Mouse (Mus musculus) cerebellum, postnatal 14 days (tissue): Measurements from ENCODE around the gene Lpin2.

Experiments used
- DNase-seq, 2 experiments: peaks; one replicate each; pipeline ENCODE4 v3.0.0; 2021; ENCODE audit warnings: mixed read lengths in 2 of 2

Gene Lpin2

GRCm38 (mm10) chr17:71267374-71267773, 85.0 kb downstream of the Lpin2 start:
- no peak for DNase-seq

- no peak for DNase-seq
Observed at GRCm38 (mm10) chr17:71268152-71268551, 85.8 kb downstream of the Lpin2 start.

DNA sequence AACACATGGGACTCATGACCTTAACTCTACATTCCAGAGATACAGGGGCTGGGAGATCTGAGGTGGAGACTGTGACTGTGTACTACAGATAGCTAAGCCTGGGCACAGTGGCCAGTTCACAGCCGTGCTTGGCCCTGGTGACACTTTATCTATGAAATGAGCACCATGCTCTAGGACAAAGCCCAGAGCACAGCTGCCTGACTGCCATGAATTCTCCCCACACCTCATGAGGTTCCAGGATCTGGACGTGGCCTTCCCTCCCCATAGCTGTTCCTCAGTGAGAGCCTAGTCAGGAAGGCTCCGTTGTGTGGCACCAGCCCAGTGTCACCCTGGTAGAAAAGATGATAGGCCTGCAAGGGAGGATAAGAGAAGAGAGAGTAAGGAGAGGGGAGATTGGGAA, 86.2 kb downstream of the Lpin2 start:
- no peak for DNase-seq

DNA sequence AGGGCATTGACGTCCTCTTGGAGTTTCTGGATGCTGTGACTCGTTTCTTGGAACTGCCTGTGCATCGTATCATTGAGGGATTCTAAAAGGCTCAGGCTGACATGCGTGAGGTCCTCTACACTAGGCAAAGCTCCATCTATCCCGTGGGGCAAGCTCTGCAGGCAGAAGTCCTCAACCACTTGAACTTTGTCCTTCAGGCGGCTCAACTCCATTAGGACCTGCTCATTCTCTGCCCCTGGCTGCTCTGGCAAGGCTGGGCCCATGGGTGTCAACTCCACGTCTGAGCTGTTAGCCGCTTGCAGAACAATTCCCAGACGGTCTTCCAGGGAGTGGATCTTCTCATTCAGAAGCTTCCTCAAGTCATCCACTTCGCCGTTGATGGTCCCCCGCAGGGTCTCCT, 91.5 kb downstream of the Lpin2 start:
- DNase-seq, result no peak

GRCm38 (mm10) chr17:71276771-71277170, 94.4 kb downstream of the Lpin2 start:
- no peak for DNase-seq

DNA sequence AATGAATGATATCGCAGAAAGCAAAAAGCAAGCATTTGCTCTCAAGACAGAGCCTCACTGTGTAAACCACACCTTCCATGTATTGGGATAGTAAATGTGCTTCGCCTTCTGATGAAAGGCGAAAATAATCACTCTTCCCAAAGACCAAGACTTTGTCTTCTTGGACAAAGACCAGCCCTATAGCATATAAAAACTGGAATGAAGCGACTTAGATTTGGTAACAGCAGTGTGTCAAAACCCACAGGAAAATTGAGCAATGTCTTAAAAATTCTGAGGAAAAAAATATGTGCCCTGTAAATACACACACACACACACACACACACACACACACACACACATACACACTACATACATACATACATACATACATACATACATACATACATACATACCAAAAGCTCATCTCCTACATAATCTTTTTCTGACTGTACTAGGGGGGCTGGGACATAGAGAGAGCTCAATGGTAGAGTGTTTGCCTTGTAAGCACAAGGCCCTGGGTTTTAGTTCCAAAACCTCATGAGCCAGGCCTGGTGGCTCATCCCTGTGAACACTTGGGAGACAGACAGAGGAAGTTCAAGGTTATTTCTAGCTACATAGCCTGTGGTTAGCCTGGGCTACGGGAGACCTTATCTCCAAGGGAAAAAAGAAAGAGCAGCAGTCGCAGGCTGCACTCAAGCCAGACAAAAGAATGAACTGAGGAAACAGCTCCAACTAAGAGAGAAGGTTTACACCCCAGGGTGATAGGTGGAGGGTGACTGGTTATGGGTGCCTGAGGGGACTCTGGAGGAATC, 95.5 kb downstream of the Lpin2 start:
- DNase-seq, result no peak

DNA sequence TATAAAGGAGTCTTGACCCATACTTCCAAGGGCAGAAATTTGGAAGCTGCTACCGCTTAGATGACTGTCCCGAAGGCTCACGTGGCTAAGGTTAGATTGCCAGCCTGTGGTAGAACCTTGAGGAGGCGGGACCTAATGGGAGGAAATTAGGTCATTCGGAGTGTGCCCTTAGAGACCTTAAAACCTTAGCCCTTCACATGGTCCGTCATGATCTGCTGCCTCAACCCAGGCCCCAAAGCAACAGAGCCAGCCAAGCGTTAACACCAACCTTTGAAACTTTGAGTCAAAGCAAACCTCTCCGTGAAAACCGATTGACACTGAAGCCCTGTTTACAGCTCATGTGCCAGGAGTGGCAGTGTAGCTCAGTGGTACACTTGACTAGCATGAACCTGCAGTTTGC, 100.4 kb downstream of the Lpin2 start:
- no peak for DNase-seq

- DNase-seq, result peak in 1 of 2 experiments; percentile 24
Observed at GRCm38 (mm10) chr17:71283237-71283636, 100.9 kb downstream of the Lpin2 start.

- DNase-seq, result no peak
Observed at GRCm38 (mm10) chr17:71284890-71285289, 102.5 kb downstream of the Lpin2 start.

GRCm38 (mm10) chr17:71285929-71286328, 103.6 kb downstream of the Lpin2 start:
- no peak for DNase-seq

DNA sequence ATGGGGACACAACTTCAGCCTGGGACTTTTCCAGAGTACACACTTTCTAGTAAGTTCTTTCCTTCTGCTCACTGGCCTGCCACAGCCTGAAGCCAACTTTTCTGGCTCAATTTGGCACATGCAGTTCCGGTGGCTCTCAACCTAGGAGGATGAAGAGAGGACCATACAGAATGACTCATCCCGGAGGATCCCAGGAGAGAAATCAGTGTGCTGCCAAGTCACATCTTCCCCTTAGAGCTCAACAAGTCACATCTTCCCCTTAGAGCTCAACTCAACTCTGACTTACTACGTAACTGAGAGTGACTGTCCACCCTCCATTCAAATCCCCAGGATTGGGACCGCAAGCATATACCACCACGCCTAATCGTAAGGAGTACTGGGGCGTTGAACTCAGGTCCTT, 105.2 kb downstream of the Lpin2 start:
- DNase-seq, result no peak

DNA sequence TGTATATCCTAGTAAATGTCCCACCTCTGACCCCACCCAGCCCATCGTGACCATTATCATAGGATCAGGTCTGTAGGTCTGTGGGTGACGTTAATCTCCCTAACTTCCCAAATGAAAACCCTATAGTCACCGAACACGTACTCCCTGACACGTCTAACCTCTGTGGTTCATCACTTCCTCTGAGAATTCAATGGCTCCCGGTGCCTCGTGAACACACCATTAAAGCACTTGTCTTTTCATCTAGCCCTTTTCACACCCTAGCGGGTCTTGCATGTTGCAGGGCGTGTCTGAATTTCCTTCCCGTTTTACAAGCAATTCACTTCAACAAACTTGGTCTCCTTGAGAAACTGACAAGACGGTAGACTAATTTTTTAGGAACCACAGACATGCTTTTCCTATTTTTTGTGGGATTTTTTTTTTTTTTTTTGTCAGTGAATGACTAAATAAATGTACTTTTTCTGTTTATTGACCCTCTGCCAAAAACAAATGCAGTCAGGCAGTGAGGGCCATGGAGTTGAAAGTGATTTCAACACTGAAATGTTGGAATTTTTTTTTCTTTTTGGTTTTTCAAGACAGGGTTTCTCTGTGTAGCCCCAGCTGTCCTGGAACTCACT, 105.9 kb downstream of the Lpin2 start:
- DNase-seq, result no peak

GRCm38 (mm10) chr17:71288808-71289548, 106.6 kb downstream of the Lpin2 start:
- no peak for DNase-seq

DNA sequence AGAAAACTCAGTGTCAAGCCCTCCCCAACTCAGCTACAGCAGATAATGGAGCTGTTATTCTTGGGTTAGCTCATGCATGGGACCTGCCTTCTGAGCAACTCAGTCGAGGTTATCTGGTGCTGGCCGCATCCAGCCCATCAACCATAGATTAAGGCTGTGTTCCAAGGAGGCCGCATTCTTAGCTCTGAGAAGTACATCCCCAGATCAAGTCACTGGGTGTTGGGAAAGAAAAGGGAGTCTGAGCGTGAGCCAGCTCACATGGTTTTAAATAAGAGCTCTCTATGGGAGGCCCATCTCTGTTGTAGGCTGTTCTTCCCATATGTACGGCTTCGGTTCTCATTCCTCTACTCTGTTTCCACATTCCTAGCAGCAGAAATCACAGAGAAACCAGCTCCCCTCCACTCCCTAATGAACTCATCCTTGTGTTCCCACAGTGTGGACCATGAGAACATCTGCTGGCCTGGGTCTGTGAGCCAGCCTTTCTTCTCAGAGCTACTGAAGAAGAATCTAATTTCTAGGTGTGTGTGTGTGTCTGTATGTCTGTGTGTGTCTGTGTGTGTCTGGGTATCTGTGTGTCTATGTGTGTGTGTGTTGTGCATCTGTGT, 107.3 kb downstream of the Lpin2 start:
- no peak for DNase-seq

DNA sequence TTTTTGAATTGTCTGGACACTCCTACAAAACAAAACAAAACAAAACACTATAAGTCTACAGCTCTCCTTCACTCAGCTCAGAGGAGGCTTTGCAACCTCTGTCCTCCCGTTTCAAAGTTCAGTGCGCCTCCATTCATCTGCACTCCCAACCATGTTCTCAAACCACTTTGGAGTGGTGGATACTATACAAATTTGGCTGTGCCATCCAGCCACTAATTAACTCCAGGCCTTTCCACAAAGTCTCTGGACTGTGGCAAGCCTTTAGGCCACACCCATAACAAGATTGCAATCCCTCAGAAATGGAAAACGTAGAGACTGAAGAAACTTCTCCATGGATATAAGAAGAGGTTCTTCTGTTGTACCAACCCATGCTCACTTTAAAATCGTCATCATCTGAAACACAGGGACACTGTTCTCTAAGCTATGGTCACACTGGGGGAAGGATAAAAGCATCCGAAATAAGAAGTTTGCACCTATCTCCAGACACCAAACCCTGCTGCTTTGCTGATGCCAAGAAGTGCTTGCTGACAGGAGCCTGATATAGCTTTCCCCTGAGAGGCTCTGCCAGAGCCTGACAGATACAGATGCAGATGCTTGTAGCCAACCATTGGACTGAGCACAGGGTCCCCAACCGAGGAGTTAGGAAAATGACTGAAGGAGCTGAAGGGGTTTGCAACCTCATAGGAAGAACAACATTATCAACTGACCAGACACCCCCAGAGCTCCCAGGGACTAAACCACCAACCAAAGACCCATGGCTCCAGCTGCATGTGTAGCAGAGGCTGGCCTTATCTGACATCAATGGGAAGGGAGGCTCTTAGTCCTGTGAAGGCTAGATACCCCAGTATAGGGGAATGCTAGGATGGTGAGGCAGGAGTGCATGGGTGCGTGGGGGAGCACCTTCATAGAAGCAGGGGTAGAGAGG, 108.4 kb downstream of the Lpin2 start:
- DNase-seq, result no peak

- DNase-seq, result no peak
Observed at GRCm38 (mm10) chr17:71291897-71292420, 109.6 kb downstream of the Lpin2 start.

DNA sequence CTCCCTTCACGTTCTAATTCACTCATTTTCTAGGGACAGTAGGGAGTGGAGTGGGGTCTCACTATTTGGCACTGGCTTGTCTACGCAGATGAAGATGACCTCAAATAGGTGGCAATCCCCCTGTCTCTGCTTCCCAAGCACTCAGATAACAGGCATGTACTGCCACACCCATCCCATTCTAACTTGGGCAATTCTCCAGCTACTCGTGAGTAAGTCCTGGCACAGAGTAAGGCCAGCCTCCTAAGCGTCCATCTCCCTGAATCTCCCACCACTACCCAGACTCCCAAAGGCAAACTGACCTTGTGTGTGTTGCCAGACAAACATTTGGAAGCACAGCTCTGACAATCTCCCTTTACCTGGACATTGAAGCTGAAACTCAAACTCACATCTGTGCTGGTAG, 110.5 kb downstream of the Lpin2 start:
- no peak for DNase-seq

DNA sequence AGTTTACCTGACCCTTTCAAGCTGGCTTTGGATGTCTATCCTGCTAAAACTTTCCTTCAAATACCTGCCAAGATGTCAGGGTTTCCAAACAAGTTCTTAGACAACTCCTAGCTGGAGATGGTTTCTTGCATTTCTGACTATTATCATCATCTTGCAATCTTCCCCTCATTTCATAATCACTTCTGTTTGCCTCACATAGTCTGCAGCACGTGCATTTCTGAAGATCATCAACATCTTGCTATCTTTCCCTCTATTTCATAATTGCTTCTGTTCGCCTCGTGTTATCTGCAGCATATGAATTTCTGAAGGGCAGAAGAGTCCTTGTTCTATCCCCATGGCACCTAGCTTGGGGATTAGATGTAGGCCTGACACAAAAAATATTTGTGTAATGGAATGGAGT, 112.2 kb downstream of the Lpin2 start:
- no peak for DNase-seq
